Mouse (Mus musculus) kidney, embryonic 16.5 days (tissue): ENCODE measurements around the gene Zfp827. TPM values are rescaled to one million over a fixed set of nuclear protein-coding genes. Genes with fewer than 3 reads are reported as not detected.

Experiments used
- ATAC-seq: fragments of 200-750 bp; cut with Nextera tagmentation; 2 replicates; pipeline ENCODE4 v1.8.0; 2017; ENCODE audit warnings: moderate TSS enrichment; ENCODE audit not compliant: low FRiP score, low TSS enrichment
- H3K27ac ChIP-seq: fragments of 300-500 bp; sonication (generic); 2 replicates; pipeline ENCODE4 v1.5.1; 2014; ENCODE audit warnings: low read length
- H3K27me3 ChIP-seq: fragments of 300-500 bp; sonication (generic); 2 replicates; pipeline ENCODE4 v1.6.1; 2014; ENCODE audit warnings: low read length, control low read depth, mixed read lengths; ENCODE audit not compliant: insufficient read depth
- H3K36me3 ChIP-seq: fragments of 300-500 bp; sonication (generic); 2 replicates; pipeline ENCODE4 v1.6.1; 2014; ENCODE audit warnings: low read length, control low read depth, mixed read lengths; ENCODE audit not compliant: insufficient read depth
- H3K4me1 ChIP-seq: fragments of 300-500 bp; sonication (generic); 2 replicates; pipeline ENCODE4 v1.6.1; 2014; ENCODE audit warnings: low read length, control low read depth, mixed read lengths; ENCODE audit not compliant: insufficient read depth
- H3K4me2 ChIP-seq: fragments of 300-500 bp; sonication (generic); replicated peaks from 2 replicates; pipeline ENCODE4 v1.6.1; 2014; ENCODE audit warnings: low read depth, low read length
- H3K4me3 ChIP-seq: fragments of 300-500 bp; sonication (generic); 2 replicates; pipeline ENCODE4 v1.5.1; 2014; ENCODE audit warnings: mild to moderate bottlenecking, low read length
- H3K9ac ChIP-seq: fragments of 300-500 bp; sonication (generic); replicated peaks from 2 replicates; pipeline ENCODE4 v1.6.1; 2014; ENCODE audit warnings: low read length
- H3K9me3 ChIP-seq: fragments of 300-500 bp; sonication (generic); 2 replicates; pipeline ENCODE4 v1.6.1; 2016; ENCODE audit warnings: low read length, control low read depth
- WGBS: fragments of 180-500 bp; shearing (Covaris S2); extraction: QIAGEN DNeasy Blood & Tissue Kit; methylation state at CpG from one replicate; pipeline ENCODE4 v1.1.7; 2014; 5-methylcytosine and 5-hydroxymethylcytosine counted together
- polyA plus RNA-seq: library from polyadenylated mRNA; unstranded; fragments of >200 nt; fragmentation: Nextera tagmentation; extraction: Ambion mirVana; gene quantifications from 2 replicates; pipeline ENCODE4 v1.2.1, GENCODE M21; 2015

The Zfp827 gene
- polyA plus RNA-seq, 1 experiment from 2014 or later: 6.9 TPM

DNA sequence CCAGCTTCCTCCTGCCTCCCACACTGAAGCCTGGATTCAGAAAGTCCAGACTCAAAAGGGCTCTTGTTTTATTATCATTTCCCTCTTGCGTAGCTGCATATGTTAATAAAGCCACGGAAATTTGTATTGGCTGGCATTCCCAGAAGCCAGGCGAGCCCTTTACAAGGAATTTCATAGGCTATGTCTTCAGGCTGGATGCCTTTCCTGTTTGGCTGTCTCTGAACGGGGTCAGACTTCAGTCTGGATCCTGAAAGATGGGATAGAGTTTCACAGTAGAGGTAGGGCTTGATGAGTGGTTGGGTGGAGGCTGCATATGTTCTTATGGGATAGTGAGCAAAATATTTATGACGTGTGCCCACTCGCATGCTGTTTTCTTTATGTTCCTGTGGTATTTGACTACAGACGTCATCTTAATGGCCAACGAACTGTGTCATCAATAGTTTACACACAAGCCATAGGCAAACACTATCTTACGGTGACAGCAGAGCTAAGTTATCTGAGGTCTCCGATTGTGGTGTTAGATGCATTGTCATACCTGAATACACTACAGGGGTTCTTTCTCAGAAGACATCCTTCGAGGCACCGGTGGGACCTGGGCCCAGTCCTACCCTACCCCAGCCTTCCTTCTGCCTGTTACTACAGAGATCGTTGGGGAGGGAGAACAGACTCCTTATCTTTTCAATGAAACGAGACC lies 75.1 kb downstream of the Zfp827 start:
- H3K9ac ChIP-seq: no peak overlapping the region
- H3K36me3 ChIP-seq: peaks cover 5% of the 10 kb centered on the region; the same call in 1 of the 2 replicates
- no peaks in the 10 kb centered on the region for H3K27me3 ChIP-seq
- no peak overlapping the region for H3K4me3 ChIP-seq
- H3K4me2 ChIP-seq: no peak overlapping the region
- 65% methylated on average over 14 of the region's 14 CpGs for WGBS
- H3K27ac ChIP-seq: no peak overlapping the region
- no peaks in the 10 kb centered on the region for H3K9me3 ChIP-seq
- ATAC-seq: 0 out of 2 replicates have a peak, but pooled peaks have one; percentile 36
- peaks cover 25% of the 10 kb centered on the region for H3K4me1 ChIP-seq

DNA sequence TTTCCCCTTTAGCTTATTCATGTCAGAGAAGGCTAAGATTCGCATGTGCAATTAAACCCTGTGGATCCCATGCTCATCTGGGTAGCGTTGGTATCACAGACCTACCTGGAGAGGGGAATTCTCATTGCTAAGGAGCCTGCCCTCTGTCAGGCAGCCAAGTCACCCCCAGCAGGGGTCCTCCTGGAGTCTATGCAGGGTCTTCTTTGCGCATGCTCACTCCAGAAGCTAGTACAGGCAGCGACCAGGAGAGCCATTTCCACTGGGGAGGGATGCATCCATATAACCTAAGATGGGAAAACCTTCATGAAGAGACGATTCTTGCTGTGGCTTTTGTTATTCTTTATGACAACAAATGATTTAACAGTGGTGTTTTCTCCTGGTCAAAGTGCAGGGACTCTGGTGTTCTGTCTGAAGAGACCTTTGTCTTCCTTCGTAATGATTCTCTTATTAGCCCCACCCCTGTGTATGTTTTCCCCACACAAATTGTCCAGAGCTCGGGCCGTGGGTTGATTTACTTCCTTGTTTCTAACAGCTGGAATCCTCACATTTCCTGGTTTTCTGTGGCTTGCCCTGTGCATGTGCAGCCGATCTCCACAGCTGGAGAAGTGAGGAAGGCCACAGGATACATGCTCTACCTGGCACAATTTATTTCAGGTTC lies 75.8 kb downstream of the Zfp827 start:
- H3K27ac ChIP-seq: peak overlapping the region; percentile 58; the same call in 1 of the 2 replicates
- peak; percentile 52; the same call in 1 of the 2 replicates for ATAC-seq
- no peaks in the 10 kb centered on the region for H3K9me3 ChIP-seq
- H3K4me3 ChIP-seq: no peak overlapping the region
- no peaks in the 10 kb centered on the region for H3K27me3 ChIP-seq
- peaks cover 25% of the 10 kb centered on the region for H3K4me1 ChIP-seq
- WGBS: 51% methylated on average over 9 of the region's 9 CpGs
- H3K36me3 ChIP-seq: peaks cover 5% of the 10 kb centered on the region; the same call in 1 of the 2 replicates
- no peak overlapping the region for H3K4me2 ChIP-seq
- 0 out of 2 replicates have a peak overlapping the region, but pooled peaks have one; percentile 16 for H3K9ac ChIP-seq

DNA sequence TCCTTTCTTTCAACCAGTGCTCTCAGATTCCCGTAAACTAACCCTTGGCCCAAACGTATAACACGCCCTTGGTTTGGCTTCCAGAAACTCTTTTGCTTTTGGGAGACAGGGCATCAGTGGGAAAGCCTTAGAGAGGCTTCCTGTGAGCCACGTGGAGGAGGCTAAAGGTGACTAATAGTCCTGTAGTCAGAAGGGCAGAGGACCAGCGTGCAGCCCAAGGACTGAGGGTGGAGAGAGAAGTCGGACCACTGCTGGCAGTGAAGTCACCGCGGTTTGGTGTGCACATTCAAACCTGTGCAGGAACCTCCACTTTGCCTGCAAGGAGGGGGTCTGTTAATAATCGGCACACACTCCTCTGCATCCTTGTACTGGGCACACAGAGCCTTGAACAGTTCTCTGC lies 76.4 kb downstream of the Zfp827 start:
- peak; percentile 68 for ATAC-seq
- Histone ChIP-seq H3K9ac (no peak overlapping the region), H3K36me3 (peaks cover 5% of the 10 kb centered on the region; the same call in 1 of the 2 replicates), H3K4me3 (no peak overlapping the region), H3K27ac (peak overlapping the region; percentile 58), H3K4me2 (no peak overlapping the region), H3K4me1 (peaks cover 25% of the 10 kb centered on the region), H3K27me3 (no peaks in the 10 kb centered on the region), H3K9me3 (no peaks in the 10 kb centered on the region)
- 54% methylated on average over 9 of the region's 9 CpGs for WGBS

DNA sequence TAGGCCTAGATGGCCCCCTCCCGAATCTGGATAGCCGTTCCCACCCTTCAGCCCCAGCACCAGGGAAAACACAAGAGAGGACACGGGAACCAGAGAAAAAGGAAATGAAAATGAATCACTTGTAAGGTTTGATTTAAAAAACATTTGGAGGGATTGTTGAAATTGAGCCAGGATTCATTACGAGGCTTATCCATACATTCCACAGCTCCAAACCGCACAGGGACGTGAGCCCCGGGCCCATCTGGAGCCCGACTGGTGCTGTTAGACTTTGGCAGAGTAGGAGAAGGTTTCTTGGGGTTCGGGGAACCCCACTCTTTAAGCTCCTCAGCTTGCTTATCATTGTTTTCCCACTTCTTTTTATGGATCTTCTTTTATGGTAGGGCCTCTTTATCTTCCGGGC lies 76.9 kb downstream of the Zfp827 start:
- 57% methylated on average over 10 of the region's 10 CpGs for WGBS

DNA sequence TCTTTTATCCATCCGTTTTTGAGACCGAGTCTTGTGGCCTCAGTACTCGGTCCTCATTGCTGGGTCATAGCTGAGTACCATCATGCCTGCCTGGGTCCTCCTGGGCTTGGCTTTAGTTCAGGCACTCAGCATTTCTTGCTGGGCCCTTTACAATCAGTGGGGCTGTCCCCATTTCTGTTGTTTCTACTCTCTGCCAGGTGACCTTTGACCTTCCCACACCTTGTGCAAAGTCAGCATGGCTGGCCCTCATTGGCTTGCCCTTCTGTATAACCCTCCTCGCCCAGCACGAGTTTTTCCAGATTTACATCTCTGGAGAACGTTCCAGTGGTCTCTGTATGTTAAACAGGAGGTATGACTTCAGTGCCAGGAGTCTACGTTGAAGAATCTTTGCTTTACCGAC lies 83.2 kb downstream of the Zfp827 start:
- 82% methylated on average over 8 of the region's 8 CpGs for WGBS
- Histone ChIP-seq H3K4me3 (no peak overlapping the region), H3K4me2 (no peak overlapping the region), H3K9me3 (no peaks in the 10 kb centered on the region), H3K4me1 (peaks cover 15% of the 10 kb centered on the region; the same call in 1 of the 2 replicates), H3K36me3 (peaks cover 4% of the 10 kb centered on the region), H3K9ac (no peak overlapping the region), H3K27me3 (no peaks in the 10 kb centered on the region), H3K27ac (no peak overlapping the region)
- no peak for ATAC-seq

More for the DNA sequence above, 76.9 kb downstream of the Zfp827 start:
- Histone ChIP-seq H3K36me3 (peaks cover 5% of the 10 kb centered on the region; the same call in 1 of the 2 replicates), H3K9ac (no peak overlapping the region), H3K27me3 (no peaks in the 10 kb centered on the region), H3K4me1 (peaks cover 25% of the 10 kb centered on the region), H3K4me2 (no peak overlapping the region), H3K4me3 (no peak overlapping the region), H3K27ac (peak overlapping the region; percentile 58), H3K9me3 (no peaks in the 10 kb centered on the region)
- ATAC-seq: no peak

DNA sequence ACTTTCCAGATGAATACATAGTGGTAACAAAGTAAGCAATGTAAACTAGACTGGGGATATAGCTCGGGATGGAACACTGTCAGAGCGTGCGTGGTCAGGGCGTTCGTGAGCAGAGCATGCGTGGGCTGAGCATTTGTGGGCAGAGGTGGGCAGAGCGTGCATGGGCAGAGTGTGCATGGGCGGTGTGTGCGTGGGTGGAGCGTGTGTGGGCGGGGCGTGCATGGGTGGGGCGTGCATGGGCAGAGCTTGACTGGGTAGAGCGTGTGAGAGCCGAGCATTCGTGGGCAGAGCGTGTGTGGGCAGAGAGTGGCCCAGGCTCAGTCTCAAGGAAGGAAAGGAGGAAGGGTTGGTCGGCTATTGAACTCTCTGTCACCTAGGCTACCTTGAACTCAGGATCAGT lies 84.2 kb downstream of the Zfp827 start:
- Histone ChIP-seq H3K27me3 (no peaks in the 10 kb centered on the region), H3K4me1 (peaks cover 15% of the 10 kb centered on the region; the same call in 1 of the 2 replicates), H3K36me3 (peaks cover 4% of the 10 kb centered on the region), H3K4me2 (no peak overlapping the region), H3K27ac (no peak overlapping the region), H3K4me3 (no peak overlapping the region), H3K9ac (no peak overlapping the region), H3K9me3 (no peaks in the 10 kb centered on the region)
- peak; percentile 69 for ATAC-seq
- 87% methylated on average over 18 of the region's 18 CpGs for WGBS

DNA sequence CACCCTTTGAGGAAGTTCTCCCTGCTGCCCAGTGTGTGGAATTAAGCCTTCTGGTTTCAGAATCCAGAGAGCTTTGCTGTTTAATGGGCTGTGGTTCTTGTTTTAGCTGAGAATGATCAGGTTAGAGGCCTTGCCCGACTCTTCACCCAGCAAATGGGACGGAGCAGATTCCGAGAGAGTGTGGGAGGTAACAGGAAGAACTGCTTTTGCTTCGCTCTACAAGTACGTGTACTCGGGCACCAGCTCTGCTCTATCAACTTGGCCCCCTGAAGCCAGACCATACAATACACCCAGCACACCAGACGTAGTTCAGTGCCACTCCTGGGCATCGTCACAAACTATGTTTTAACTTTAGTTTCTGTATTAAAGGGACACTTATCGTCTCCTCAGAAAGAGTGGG lies 85.3 kb downstream of the Zfp827 start:
- 51% methylated on average over 9 of the region's 9 CpGs for WGBS
- no peak overlapping the region for H3K4me3 ChIP-seq
- H3K27me3 ChIP-seq: no peaks in the 10 kb centered on the region
- H3K36me3 ChIP-seq: peaks cover 13% of the 10 kb centered on the region
- no peak overlapping the region for H3K4me2 ChIP-seq
- H3K9ac ChIP-seq: no peak overlapping the region
- H3K4me1 ChIP-seq: peaks cover 15% of the 10 kb centered on the region; the same call in 1 of the 2 replicates
- no peak for ATAC-seq
- peak overlapping the region; percentile 20; the same call in 1 of the 2 replicates for H3K27ac ChIP-seq
- no peaks in the 10 kb centered on the region for H3K9me3 ChIP-seq

DNA sequence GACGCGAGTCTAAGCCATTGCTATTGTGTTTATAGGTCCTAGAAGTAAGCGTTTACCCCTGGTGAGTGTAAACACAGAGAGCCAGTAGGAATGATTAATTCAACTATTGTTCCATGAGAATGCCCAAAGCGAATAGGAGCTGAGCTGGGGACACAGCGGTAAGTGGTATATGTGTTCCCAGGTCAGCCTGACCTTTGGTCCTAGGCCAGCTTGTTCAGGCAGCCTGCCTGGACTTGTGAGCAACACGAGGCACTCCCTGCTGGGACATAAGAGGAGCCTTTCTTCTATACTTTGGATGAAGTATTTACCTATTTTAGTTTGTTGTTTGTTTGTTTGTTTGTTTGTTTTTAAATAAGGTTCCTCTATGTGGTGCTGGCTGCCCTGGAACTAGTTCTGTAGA lies 86.3 kb downstream of the Zfp827 start:
- H3K27me3 ChIP-seq: no peaks in the 10 kb centered on the region
- peaks cover 23% of the 10 kb centered on the region for H3K36me3 ChIP-seq
- WGBS: 82% methylated on average over 6 of the region's 6 CpGs
- no peak overlapping the region for H3K9ac ChIP-seq
- ATAC-seq: no peak
- H3K4me3 ChIP-seq: no peak overlapping the region
- no peak overlapping the region for H3K4me2 ChIP-seq
- peaks cover 15% of the 10 kb centered on the region; the same call in 1 of the 2 replicates for H3K4me1 ChIP-seq
- no peak overlapping the region for H3K27ac ChIP-seq
- no peaks in the 10 kb centered on the region for H3K9me3 ChIP-seq

DNA sequence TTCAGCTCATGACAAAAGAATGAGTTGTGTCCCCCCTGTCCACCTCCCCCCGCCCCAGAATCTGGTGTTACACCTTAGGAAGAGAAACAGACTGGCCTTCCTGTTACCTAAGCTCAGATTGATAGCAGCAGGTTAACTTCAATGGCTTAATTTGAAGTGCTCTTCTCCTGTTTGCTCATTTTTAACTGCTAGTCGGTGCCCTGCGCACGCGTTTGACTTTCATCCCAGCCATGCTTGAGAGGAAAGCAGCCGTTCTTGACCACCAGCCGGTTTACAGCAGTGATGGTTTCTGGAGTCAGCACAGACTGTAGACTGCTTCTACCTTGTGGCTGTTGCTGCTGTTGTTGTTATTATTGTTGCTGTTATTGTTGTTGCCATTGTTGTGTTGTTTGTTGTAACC lies 88.2 kb downstream of the Zfp827 start:
- H3K27ac ChIP-seq: no peak overlapping the region
- ATAC-seq: no peak
- 85% methylated on average over 7 of the region's 7 CpGs for WGBS
- no peak overlapping the region for H3K4me3 ChIP-seq
- no peaks in the 10 kb centered on the region for H3K9me3 ChIP-seq
- peaks cover 29% of the 10 kb centered on the region for H3K36me3 ChIP-seq
- peaks cover 15% of the 10 kb centered on the region; the same call in 1 of the 2 replicates for H3K4me1 ChIP-seq
- H3K9ac ChIP-seq: no peak overlapping the region
- H3K4me2 ChIP-seq: no peak overlapping the region
- H3K27me3 ChIP-seq: no peaks in the 10 kb centered on the region

DNA sequence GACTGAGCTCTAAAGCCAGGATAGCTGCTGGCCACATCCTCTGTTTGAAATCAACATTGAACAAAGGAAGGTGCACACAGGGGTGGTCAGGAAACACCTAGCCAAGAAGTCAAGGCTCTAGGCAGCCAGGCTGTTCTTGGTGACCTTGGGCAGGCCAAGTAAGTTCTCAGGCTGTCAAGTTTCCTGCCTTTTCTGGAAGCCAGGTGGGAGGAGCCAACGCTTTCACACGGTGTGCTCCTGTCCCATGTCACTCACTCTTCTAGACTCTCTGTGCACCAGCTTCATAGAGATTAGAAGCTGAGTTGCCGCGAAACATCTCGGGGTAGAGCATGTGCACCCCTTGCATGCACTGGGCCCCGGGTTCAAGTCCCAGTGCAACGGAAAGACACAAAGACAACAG lies 89.5 kb downstream of the Zfp827 start:
- H3K9ac ChIP-seq: no peak overlapping the region
- no peaks in the 10 kb centered on the region for H3K9me3 ChIP-seq
- H3K4me1 ChIP-seq: peaks cover 15% of the 10 kb centered on the region; the same call in 1 of the 2 replicates
- H3K4me2 ChIP-seq: no peak overlapping the region
- no peak overlapping the region for H3K27ac ChIP-seq
- H3K27me3 ChIP-seq: no peaks in the 10 kb centered on the region
- peaks cover 32% of the 10 kb centered on the region for H3K36me3 ChIP-seq
- H3K4me3 ChIP-seq: no peak overlapping the region
- 87% methylated on average over 7 of the region's 7 CpGs for WGBS
- no peak for ATAC-seq
